Mouse (Mus musculus) stomach, postnatal 0 days (tissue): Measurements from ENCODE around the gene Inf2. TPM values are rescaled to one million over a fixed set of nuclear protein-coding genes. Genes with fewer than 3 reads are reported as not detected.

Source experiments
- ATAC-seq: fragments of 200-750 bp; cut with Nextera tagmentation; 2 replicates; pipeline ENCODE4 v1.8.0; 2017; ENCODE audit not compliant: low FRiP score, low TSS enrichment
- DNase-seq: peaks from one replicate; pipeline ENCODE4 v3.0.0-alpha.2; 2016; ENCODE audit warnings: low spot score
- H3K27ac ChIP-seq: fragments of 300-500 bp; sonication (generic); replicated peaks from 2 replicates; pipeline ENCODE4 v1.5.1; 2014; ENCODE audit warnings: mild to moderate bottlenecking, control low read depth
- H3K27me3 ChIP-seq: fragments of 300-500 bp; sonication (generic); 2 replicates; pipeline ENCODE4 v1.6.1; 2014; ENCODE audit warnings: low read length; ENCODE audit not compliant: control insufficient read depth, insufficient read depth
- H3K36me3 ChIP-seq: fragments of 300-500 bp; sonication (generic); 2 replicates; pipeline ENCODE4 v1.6.1; 2014; ENCODE audit warnings: low read length, mixed read lengths; ENCODE audit not compliant: control insufficient read depth, insufficient read depth
- H3K4me1 ChIP-seq: fragments of 300-500 bp; sonication (generic); replicated peaks from 2 replicates; pipeline ENCODE4 v1.6.1; 2014; ENCODE audit warnings: antibody characterized with exemption; ENCODE audit not compliant: control insufficient read depth, insufficient read depth
- H3K4me2 ChIP-seq: fragments of 300-500 bp; sonication (generic); replicated peaks from 2 replicates; pipeline ENCODE4 v1.6.1; 2014; ENCODE audit warnings: low read depth, mild to moderate bottlenecking, control low read depth, moderate library complexity
- H3K4me3 ChIP-seq: fragments of 300-500 bp; sonication (generic); 2 replicates; pipeline ENCODE4 v1.5.1; 2014; ENCODE audit warnings: low read depth, low read length, control low read depth
- H3K9ac ChIP-seq: fragments of 300-500 bp; sonication (generic); 2 replicates; pipeline ENCODE4 v1.6.1; 2014; ENCODE audit warnings: mild to moderate bottlenecking, low read length, control low read depth, mixed read lengths
- H3K9me3 ChIP-seq: fragments of 300-500 bp; sonication (generic); 2 replicates; pipeline ENCODE4 v1.6.1; 2016; ENCODE audit warnings: low read length; ENCODE audit not compliant: control insufficient read depth
- CTCF ChIP-seq: IDR thresholded peaks from 2 replicates; pipeline ENCODE4 v1.5.1; 2016; ENCODE audit warnings: antibody characterized with exemption, low read depth, mild to moderate bottlenecking, moderate library complexity
- EP300 ChIP-seq: optimal IDR thresholded peaks from 2 replicates; pipeline ENCODE3; 2016; ENCODE audit warnings: antibody characterized with exemption
- WGBS: fragments of 180-500 bp; shearing (Covaris S2); extraction: QIAGEN DNeasy Blood & Tissue Kit; methylation state at CpG from one replicate; pipeline ENCODE4 v1.1.7; 2014; 5-methylcytosine and 5-hydroxymethylcytosine counted together
- polyA plus RNA-seq: library from polyadenylated mRNA; unstranded; fragments of >200 nt; fragmentation: Nextera tagmentation; extraction: Ambion mirVana; gene quantifications from 2 replicates; pipeline ENCODE4 v1.2.1, GENCODE M21; 2015

Inf2 gene
- polyA plus RNA-seq, 1 experiment from 2014 or later, result 1.5 TPM

DNA sequence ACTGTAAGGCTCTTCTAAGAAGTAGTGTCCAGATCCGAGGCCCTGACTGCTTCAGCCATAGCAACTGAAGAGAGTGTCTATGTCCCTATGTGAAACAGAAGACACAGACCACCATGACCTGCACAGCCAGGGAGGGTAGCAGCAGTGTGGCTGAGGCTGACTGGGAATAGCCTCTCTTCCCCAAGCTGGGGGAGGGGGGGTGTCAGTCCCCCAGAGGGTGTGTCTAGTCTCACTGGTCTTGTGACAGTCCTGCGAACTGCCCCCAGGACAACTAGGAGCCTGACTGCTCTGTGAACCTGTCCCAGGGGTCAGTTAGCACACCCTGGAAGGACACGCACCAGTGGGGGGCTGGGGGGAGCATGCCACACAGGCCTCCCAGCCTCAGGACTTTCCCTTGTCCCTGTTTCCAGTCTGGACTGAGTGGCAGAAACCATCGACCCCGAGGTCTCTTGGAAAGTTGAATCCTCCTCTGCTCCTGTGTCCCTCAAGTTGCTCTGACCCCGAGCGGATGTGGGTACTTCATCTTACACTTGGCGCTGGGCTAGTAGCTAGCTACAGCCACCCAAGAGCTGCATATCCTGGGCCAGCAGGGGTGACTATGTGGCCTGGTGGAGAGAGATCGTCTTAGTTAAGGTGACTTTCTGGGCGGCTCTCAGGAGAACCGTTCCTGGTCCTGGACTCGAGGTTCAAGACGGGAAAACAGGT is 30.5 kb downstream of the Inf2 start:
- no peak for TF ChIP-seq CTCF
- TF ChIP-seq EP300, result no peak
- DNase-seq, result no peak
- Histone ChIP-seq H3K4me1 (no peaks in the 10 kb centered on the region; the same call in 1 of the 2 replicates), H3K9ac (no peak overlapping the region), H3K4me3 (0 out of 2 replicates have a peak overlapping the region, but pooled peaks have one; percentile 50), H3K4me2 (peak overlapping the region; percentile 94), H3K9me3 (no peaks in the 10 kb centered on the region), H3K27ac (peak overlapping the region; percentile 18; the same call in 1 of the 2 replicates), H3K27me3 (no peaks in the 10 kb centered on the region), H3K36me3 (no peaks in the 10 kb centered on the region)
- WGBS, result 39% methylated on average over 13 of the region's 13 CpGs
- no peak for ATAC-seq

DNA sequence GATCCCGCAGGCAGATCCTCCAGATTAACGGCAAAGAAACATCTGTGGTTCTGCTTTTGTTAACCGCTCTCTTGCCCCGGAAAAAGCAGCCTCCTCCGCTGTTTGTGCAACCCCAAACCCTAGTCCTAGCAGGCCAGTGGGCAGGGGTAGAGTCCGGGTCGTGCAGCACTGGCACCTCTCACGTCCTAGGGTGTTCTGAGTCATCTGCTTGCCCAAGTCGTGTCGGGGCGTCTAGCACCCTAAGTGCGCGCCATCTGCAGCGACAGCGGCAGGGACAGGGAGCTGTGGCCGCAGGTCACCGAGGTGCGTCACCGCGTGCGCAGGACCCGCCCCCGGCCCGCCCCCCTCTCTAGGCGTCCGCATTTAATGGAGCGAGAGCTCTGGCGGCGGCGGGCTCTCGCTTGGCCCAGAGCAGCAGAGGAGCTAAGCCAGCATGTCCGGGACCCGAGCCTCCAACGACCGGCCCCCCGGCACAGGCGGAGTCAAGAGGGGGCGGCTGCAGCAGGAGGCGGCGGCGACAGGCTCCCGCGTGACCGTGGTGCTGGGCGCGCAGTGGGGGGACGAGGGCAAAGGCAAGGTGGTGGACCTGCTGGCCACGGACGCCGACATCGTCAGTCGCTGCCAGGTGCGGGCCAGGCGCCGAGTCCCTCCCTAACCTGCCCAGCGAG is 31.2 kb downstream of the Inf2 start, which contains the start of gene Adssl1:
Gene Adssl1, plus strand, starts transcription at position 360 of the 668 bp plus-strand sequence.
- H3K27me3 ChIP-seq, result no peaks in the 10 kb centered on the region
- H3K9me3 ChIP-seq, result no peaks in the 10 kb centered on the region
- TF ChIP-seq CTCF (no peak), EP300 (no peak)
- H3K4me2 ChIP-seq, result peak within 1 kb of the TSS; percentile 94
- WGBS, result 1% methylated on average over 49 of the region's 56 CpGs
- H3K4me3 ChIP-seq, result peak within 1 kb of the TSS; percentile 50
- peak; percentile 52 for ATAC-seq
- no peaks in the 10 kb centered on the region; the same call in 1 of the 2 replicates for H3K4me1 ChIP-seq
- H3K36me3 ChIP-seq, result no peaks in the 10 kb centered on the region
- H3K9ac ChIP-seq, result peak within 1 kb of the TSS; percentile 61
- peak within 1 kb of the TSS; percentile 18; the same call in 1 of the 2 replicates for H3K27ac ChIP-seq
- peak; percentile 83 for DNase-seq

DNA sequence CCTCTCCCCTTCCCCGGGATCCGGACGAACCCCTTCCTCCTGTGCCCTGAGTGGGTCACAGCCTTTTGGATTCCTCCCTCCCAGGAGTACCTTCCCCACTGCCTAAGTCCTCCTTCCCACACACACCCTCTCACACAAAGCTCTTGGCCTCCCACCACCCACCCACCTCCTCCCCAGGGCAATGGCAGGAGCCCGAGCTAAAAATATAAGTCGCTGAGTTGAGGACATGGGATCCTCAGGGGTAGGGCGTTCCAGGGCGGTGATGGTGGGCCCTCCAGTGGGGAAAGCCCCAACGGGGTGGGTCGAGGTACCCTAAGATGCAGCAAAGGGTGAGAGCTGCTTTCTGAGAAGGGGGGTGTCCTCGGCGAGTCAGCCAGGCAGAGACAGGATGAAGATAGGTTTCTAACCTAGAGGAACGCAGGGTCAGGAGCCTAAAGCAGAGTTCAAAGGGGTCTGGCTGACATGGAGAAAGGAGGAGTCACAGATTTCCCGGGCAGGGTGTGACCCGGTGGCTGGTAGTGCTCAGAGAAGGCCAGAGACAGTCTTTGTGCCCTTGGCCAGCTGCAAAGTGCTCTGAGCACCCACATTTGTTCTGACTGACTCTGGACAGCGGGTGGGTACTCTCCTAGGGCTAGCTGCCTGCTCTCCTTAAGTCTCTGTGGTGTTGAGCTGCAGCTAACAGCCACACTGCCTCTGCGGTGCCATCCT is 31.9 kb downstream of the Inf2 start:
- DNase-seq (no peak), ATAC-seq (no peak)
- Histone ChIP-seq H3K27ac (no peak overlapping the region), H3K4me1 (no peaks in the 10 kb centered on the region; the same call in 1 of the 2 replicates), H3K27me3 (no peaks in the 10 kb centered on the region), H3K36me3 (no peaks in the 10 kb centered on the region), H3K4me2 (peak overlapping the region; percentile 94), H3K4me3 (peak overlapping the region; percentile 50), H3K9ac (peak overlapping the region; percentile 61), H3K9me3 (no peaks in the 10 kb centered on the region)
- WGBS, result 23% methylated on average over 16 of the region's 16 CpGs
- TF ChIP-seq EP300, result no peak
- TF ChIP-seq CTCF, result no peak

DNA sequence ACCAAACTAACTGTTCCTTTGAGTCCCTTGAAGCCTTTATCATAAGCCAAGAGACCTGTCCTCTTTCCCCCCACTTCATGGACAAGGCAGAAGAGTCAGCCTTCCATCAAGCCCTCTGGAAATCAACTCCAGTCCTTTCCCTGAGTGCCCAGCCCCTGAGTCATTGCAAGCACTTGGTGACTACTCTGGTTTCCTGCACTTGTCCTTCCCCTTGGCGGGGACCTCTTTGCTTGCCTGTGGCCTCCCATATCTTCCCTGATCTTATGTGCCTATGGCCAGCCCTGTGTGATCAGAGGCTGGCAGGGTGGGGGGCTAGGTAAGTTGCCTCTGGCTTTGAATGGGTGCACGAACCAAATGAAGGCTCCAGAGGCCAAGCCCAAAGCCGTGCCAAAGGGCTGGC is 33.3 kb downstream of the Inf2 start:
- WGBS, result 89% methylated on average over 3 of the region's 3 CpGs
- no peak overlapping the region for H3K27ac ChIP-seq
- no peaks in the 10 kb centered on the region for H3K36me3 ChIP-seq
- DNase-seq (no peak), ATAC-seq (no peak)
- no peaks in the 10 kb centered on the region for H3K9me3 ChIP-seq
- H3K27me3 ChIP-seq, result no peaks in the 10 kb centered on the region
- no peak overlapping the region for H3K4me2 ChIP-seq
- H3K9ac ChIP-seq, result no peak overlapping the region
- TF ChIP-seq CTCF (no peak), EP300 (no peak)
- H3K4me3 ChIP-seq, result no peak overlapping the region
- H3K4me1 ChIP-seq, result peaks cover 2% of the 10 kb centered on the region; the same call in 1 of the 2 replicates

DNA sequence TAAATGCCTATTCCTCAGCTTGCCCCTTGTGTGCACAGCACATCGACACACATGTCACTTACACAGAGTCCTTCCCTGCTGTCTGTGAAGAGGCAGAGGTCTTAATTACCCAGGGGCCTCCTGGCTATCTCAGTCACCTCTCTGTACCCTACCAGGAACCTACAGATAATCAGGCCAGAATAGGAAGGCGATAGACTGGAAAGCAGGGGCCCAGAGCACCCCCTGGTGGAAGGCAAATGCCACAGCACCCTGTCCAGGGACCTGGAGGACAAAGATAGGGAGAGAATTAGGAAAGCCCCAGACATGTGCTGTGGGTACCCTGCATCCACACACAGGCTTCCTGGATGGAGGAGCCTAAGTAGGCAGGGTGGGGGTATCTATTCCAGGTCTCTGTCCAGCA is 35.2 kb downstream of the Inf2 start:
- TF ChIP-seq CTCF, result peak; percentile 93
- no peak for TF ChIP-seq EP300
- WGBS, result 18% methylated on average over 2 of the region's 2 CpGs
- H3K4me2 ChIP-seq, result no peak overlapping the region
- DNase-seq (peak; percentile 78), ATAC-seq (peak; percentile 8; the same call in 1 of the 2 replicates)
- H3K27me3 ChIP-seq, result no peaks in the 10 kb centered on the region
- H3K36me3 ChIP-seq, result no peaks in the 10 kb centered on the region
- H3K9ac ChIP-seq, result no peak overlapping the region
- no peak overlapping the region for H3K4me3 ChIP-seq
- no peaks in the 10 kb centered on the region for H3K9me3 ChIP-seq
- no peak overlapping the region for H3K27ac ChIP-seq
- H3K4me1 ChIP-seq, result peaks cover 4% of the 10 kb centered on the region; the same call in 1 of the 2 replicates
